Mouse (Mus musculus): Measurements from ENCODE around the gene 1700008O03Rik.

- no peak for TF ChIP-seq ZMIZ1 (IDR thresholded peaks at IDR 0.05; ENCODE audit: low read depth, low read length)
- no peak for TF ChIP-seq CTCF (IDR thresholded peaks at IDR 0.05 in 2 of 3, conservative IDR thresholded peaks at IDR 0.05 in 1 of 3; ENCODE audit: control insufficient read depth in 1 of 3, insufficient read depth in 1 of 3, low read depth in 2 of 3, low read length in 3 of 3, poor library complexity in 1 of 3, severe bottlenecking in 1 of 3)
- TF ChIP-seq USF1 (IDR thresholded peaks at IDR 0.05; ENCODE audit: low read depth, low read length), result no peak
- TF ChIP-seq UBTF (IDR thresholded peaks at IDR 0.05; ENCODE audit: borderline replicate concordance, insufficient read depth, low read depth, low read length), result no peak
- TF ChIP-seq GATA1 (IDR thresholded peaks at IDR 0.05; ENCODE audit: low read depth, low read length), result no peak
- no peak for TF ChIP-seq NRF1 (IDR thresholded peaks at IDR 0.05; ENCODE audit: insufficient read depth, low read depth, low read length, poor library complexity, severe bottlenecking)
- TF ChIP-seq E2F4 (IDR thresholded peaks at IDR 0.05; ENCODE audit: borderline replicate concordance, low read depth, low read length), result no peak
- TF ChIP-seq MAZ (IDR thresholded peaks at IDR 0.05; ENCODE audit: low read depth, low read length), result no peak
- no peak for TF ChIP-seq MAX (IDR thresholded peaks at IDR 0.05; ENCODE audit: low read length)
- TF ChIP-seq BHLHE40 (IDR thresholded peaks at IDR 0.05; ENCODE audit: borderline replicate concordance, low read depth, low read length), result no peak
Observed at GRCm38 (mm10) chr7:44355411-44355810, 30.2 kb downstream of the 1700008O03Rik start.
